Mouse (Mus musculus) ZHBTc4 (cell line): ENCODE data around the gene Cblc.

Source experiments
- DNase-seq: peaks from one replicate; pipeline ENCODE4 v3.0.0-alpha.2; 2011; ENCODE audit warnings: low read depth, low spot score

Cblc gene

GRCm38 (mm10) chr7:19782645-19783044, 14.0 kb downstream of the Cblc start:
- peak; percentile 93 for DNase-seq

GRCm38 (mm10) chr7:19781741-19782140, 14.9 kb downstream of the Cblc start:
- DNase-seq: peak; percentile 92

- peak; percentile 70 for DNase-seq
Observed at GRCm38 (mm10) chr7:19779903-19780302, 16.7 kb downstream of the Cblc start.

- DNase-seq: peak; percentile 67
Observed at GRCm38 (mm10) chr7:19778645-19779044, 18.0 kb downstream of the Cblc start.

- DNase-seq: no peak
Observed at GRCm38 (mm10) chr7:19777049-19777723, 19.4 kb downstream of the Cblc start.

GRCm38 (mm10) chr7:19771682-19772081, 24.9 kb downstream of the Cblc start:
- DNase-seq: no peak

GRCm38 (mm10) chr7:19770984-19771391, 25.6 kb downstream of the Cblc start, which contains the start of gene Bcam:
TSS of gene Bcam (minus strand) at chr7:19771016.
- peak; percentile 92 for DNase-seq

- peak; percentile 92 for DNase-seq
Observed at GRCm38 (mm10) chr7:19770375-19770754, 26.2 kb downstream of the Cblc start.

- DNase-seq: no peak
Observed at GRCm38 (mm10) chr7:19769434-19770374, 26.9 kb downstream of the Cblc start.

GRCm38 (mm10) chr7:19769001-19769400, 27.6 kb downstream of the Cblc start:
- DNase-seq: no peak

GRCm38 (mm10) chr7:19768251-19768650, 28.4 kb downstream of the Cblc start:
- no peak for DNase-seq

GRCm38 (mm10) chr7:19764581-19764980, 32.0 kb downstream of the Cblc start:
- DNase-seq: no peak

GRCm38 (mm10) chr7:19763829-19764477, 32.7 kb downstream of the Cblc start:
- DNase-seq: peak; percentile 65

GRCm38 (mm10) chr7:19762283-19762682, 34.3 kb downstream of the Cblc start:
- DNase-seq: no peak

GRCm38 (mm10) chr7:19760021-19760420, 36.6 kb downstream of the Cblc start:
- DNase-seq: no peak

GRCm38 (mm10) chr7:19758623-19759022, 38.0 kb downstream of the Cblc start:
- DNase-seq: no peak

GRCm38 (mm10) chr7:19755851-19756786, 40.5 kb downstream of the Cblc start:
- no peak for DNase-seq

GRCm38 (mm10) chr7:19755008-19755407, 41.6 kb downstream of the Cblc start:
- DNase-seq: peak; percentile 67

- DNase-seq: no peak
Observed at GRCm38 (mm10) chr7:19754065-19754464, 42.5 kb downstream of the Cblc start.

- peak; percentile 74 for DNase-seq
Observed at GRCm38 (mm10) chr7:19753587-19753986, 43.0 kb downstream of the Cblc start.

- DNase-seq: peak; percentile 59
Observed at GRCm38 (mm10) chr7:19752652-19753051, 44.0 kb downstream of the Cblc start.
